Mouse (Mus musculus) macrophage (primary cell): ENCODE measurements at regions not wholly inside any gene's neighbourhood (a gene's known extent, or its start where the extent isn't known, plus 50 kb on each side); places are given as distances from the start of the nearest gene placed in this dataset.

Source experiments
- H3K27ac ChIP-seq: fragments of 350-480 bp; formaldehyde crosslinking; 2 replicates; pipeline ENCODE4 v1.9.0; 2021
- H3K36me3 ChIP-seq: fragments of 350-480 bp; formaldehyde crosslinking; 2 replicates; pipeline ENCODE4 v1.9.0; 2021; ENCODE audit errors: inconsistent target
- H3K4me3 ChIP-seq: fragments of 350-480 bp; formaldehyde crosslinking; 2 replicates; pipeline ENCODE4 v1.9.0; 2021; ENCODE audit errors: inconsistent target
- H3K79me2 ChIP-seq: fragments of 350-480 bp; formaldehyde crosslinking; 2 replicates; pipeline ENCODE4 v1.9.0; 2021; ENCODE audit errors: inconsistent target
- WGBS: methylation state at CpG from one replicate; pipeline ENCODE4 v1.1.7; 2026; ENCODE audit warnings: inconsistent platforms; ENCODE audit not compliant: missing documents; 5-methylcytosine and 5-hydroxymethylcytosine counted together

DNA sequence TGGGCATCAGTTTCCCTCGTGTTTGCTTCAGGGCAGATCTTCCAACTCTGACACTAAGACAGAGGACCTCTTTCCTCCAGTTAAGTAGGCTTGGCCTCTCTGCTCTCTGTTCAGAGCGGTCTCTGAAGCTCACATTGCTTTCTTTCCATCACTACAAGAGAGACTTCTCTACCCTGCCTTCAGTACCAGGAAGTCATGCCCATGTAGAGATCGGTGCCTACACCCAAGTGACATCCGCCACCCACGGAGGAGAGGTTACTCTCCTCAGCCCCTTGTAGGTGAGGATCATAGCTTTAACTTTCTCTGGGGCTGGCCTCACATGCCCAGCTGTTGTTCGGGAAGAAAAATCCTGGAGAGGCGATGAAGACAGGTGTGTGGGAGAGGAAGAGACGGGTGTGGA, 155.3 kb downstream of the Zfp36l2 start:
- 94% methylated on average over 8 of the region's 8 CpGs for WGBS
- no peaks in the 10 kb centered on the region for H3K79me2 ChIP-seq
- no peak overlapping the region for H3K27ac ChIP-seq
- no peaks in the 10 kb centered on the region for H3K36me3 ChIP-seq
- H3K4me3 ChIP-seq = no peak overlapping the region

DNA sequence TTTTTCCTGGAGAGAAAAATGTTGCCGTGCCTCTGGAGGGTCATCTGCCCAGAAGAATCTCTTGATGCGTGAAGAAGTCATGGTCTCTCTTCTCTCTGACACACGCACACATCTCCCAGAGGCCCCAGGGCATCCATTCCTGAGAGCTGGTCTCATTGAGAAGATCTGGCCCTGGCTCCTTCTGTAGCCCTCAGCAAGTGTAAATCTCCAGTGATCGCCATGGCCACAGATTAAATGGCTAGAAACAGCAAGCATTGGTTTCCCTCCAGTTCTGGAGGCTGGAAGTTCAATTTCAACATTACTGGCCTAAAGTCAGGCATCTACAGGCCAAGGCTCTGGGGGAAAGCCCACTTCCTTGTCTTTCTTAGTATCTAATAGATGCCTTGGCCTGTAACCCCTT, 155.9 kb downstream of the Zfp36l2 start:
- WGBS = 97% methylated on average over 4 of the region's 4 CpGs

DNA sequence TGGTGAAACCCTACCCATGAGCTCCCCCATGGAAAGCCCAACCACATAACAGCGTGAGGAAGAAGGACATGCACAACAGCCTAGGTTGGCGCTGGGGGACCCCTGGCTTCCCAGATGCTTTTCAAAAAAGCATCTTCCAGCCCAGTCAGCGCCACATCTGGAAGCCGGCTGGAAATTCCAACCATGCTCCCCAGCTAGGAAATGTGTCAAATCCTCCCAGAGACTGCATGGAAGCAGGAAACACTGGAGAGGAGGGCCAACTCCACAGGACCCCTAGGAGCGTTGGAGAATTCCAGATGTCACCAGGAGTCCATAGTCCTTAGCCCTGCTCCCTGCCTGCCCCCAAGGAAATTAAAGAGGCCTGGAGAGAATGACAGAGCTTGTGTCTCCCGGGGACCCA, 156.4 kb downstream of the Zfp36l2 start:
- WGBS = 97% methylated on average over 6 of the region's 6 CpGs
- Histone ChIP-seq H3K4me3 (no peak overlapping the region), H3K36me3 (no peaks in the 10 kb centered on the region), H3K79me2 (no peaks in the 10 kb centered on the region), H3K27ac (no peak overlapping the region)

More for the DNA sequence above, 155.9 kb downstream of the Zfp36l2 start:
- Histone ChIP-seq H3K79me2 (no peaks in the 10 kb centered on the region), H3K36me3 (no peaks in the 10 kb centered on the region), H3K27ac (no peak overlapping the region), H3K4me3 (no peak overlapping the region)

DNA sequence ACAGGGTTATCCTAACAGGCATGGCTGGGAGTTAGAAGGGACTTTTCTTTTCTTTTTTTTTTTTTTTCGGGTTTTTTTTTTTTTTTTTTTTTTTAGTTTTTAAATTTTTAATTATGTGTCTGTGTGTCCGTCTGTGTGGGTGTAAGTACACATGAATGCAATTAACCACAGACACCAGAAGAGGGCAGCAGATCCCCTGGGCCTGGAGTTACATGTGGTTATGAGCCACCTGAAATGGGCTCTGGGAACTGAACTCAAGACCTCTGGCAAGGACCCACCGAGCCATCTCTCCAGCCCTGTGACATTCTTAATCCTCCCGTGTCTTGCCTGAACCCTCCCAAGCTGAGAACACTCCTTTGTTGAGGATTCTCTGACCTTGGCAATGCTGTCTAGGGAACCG, 157.0 kb downstream of the Zfp36l2 start:
- WGBS = 93% methylated on average over 4 of the region's 5 CpGs
- no peak overlapping the region for H3K27ac ChIP-seq
- H3K4me3 ChIP-seq = no peak overlapping the region
- H3K79me2 ChIP-seq = no peaks in the 10 kb centered on the region
- H3K36me3 ChIP-seq = no peaks in the 10 kb centered on the region

DNA sequence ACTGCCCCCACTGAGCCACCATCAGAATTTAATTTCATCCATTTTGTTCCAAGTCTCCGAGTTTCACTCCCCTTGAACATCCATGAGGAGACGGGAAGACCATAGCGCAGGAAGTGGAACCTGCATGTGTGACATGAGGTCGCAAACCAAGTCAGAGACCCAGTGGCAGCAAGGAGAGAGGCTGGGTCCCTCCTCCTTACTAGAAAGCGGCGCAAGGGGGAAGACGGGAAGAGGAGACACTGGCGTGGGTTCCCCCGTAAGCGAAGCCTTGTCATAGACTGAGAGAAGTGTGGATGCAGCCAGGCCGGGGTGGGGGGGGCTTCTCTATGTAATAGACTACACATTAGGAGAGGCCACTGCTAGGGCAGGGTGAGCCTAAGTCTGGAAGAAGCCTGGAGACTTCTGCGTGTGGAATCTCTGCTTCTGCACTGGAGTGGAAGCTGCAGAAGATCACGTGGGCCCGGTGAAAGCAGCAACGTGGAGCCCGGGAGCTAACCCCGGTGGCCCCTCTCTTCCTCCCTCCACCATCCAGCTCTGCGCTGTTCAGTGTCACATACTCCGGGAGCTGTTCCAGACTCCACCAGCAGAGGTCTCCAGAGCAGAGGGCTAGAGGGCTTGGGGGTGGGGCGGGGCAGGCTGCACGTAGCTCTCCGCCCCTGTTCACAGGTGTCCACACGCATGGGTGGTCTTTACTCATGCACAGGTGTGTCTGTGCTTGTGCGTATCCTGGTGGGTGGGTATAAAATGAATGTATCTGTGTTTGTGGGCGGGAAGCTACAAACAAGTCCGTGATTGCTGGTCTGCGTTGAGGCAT, 159.4 kb downstream of the Zfp36l2 start:
- 26% methylated on average over 27 of the region's 27 CpGs for WGBS
- Histone ChIP-seq H3K79me2 (no peaks in the 10 kb centered on the region), H3K36me3 (no peaks in the 10 kb centered on the region), H3K4me3 (no peak overlapping the region), H3K27ac (no peak overlapping the region)

DNA sequence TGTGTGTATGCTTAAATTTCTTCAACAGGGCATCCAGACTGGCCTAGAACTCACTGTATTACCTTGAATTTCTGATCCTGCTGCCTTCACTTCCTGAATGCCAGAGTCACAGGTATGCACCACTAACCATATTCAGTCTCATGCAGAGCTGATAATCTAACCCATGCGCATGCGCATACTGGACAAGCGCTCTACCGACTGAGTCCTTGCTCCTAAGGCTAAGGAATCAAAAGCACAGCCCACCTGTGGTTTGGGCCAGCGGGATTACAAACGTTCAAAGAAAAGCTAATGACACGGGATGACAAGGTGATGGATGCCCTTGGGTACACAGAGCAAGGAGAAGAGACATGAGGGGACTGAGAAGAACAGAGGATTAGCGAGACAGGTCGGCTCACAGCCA, 160.5 kb downstream of the Zfp36l2 start:
- Histone ChIP-seq H3K4me3 (no peak overlapping the region), H3K27ac (no peak overlapping the region), H3K79me2 (no peaks in the 10 kb centered on the region), H3K36me3 (no peaks in the 10 kb centered on the region)
- 92% methylated on average over 9 of the region's 9 CpGs for WGBS

DNA sequence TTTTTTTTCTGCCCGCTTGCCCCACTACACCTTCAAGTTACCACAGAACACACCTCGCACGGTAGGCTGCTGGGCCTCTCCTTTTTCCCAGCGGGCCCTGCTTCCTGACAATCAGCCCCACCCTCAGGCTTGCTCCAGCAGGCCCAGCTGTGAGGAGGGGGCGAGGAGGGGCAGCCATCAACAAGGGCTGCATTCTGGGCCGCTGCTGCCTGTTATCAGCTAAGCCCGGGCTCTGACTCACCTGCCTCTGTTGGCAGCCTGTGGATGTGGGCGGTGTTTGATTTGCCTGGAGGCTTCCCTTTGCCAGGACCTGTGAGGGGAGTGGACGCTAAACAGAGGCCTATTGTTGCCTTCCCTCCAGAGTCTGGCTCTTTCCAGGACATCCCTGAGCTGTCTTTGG, 161.6 kb downstream of the Zfp36l2 start:
- H3K36me3 ChIP-seq = no peaks in the 10 kb centered on the region
- no peaks in the 10 kb centered on the region for H3K79me2 ChIP-seq
- H3K4me3 ChIP-seq = no peak overlapping the region
- no peak overlapping the region for H3K27ac ChIP-seq
- 63% methylated on average over 5 of the region's 9 CpGs for WGBS

DNA sequence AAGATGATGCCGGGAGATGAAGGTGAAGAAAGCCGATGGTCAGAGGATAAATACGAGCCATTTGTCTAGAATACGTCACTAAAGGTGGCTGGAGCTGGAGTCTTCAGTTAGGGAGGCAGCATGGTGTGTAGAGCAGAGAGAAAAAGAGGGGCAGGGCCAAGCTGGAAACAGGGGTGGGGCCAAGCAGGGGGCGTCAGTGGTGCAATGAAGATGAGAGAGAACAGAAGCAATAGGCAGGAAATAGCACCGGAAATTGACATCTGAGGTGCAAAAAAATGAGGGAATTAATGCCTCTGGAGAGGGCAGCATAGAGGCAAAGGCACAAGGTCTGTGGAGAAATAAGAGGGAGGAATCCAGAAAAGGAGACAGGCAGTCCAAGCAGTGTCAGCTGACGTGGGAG, 165.4 kb downstream of the Zfp36l2 start:
- 74% methylated on average over 7 of the region's 7 CpGs for WGBS
- Histone ChIP-seq H3K4me3 (no peak overlapping the region), H3K79me2 (no peaks in the 10 kb centered on the region), H3K36me3 (no peaks in the 10 kb centered on the region), H3K27ac (no peak overlapping the region)

DNA sequence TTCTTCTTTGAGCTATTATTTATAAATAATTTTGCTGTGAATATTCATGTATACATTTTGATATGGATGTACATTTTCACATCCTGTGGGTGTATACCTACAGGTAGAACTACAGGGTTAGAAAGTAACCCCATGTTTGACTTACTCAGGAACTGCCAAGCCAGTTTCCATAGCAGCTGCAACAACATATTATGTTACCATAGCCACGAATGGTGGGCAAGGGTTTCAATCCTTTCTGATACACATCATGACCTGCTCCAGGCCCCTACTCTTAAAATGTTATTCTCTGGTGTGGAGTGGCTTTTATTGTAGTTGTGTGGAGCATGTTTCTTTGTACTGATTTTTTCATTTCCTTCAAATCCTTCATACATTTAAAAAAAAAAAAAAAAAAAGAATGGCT, 168.9 kb downstream of the Zfp36l2 start:
- H3K4me3 ChIP-seq = no peak overlapping the region
- H3K36me3 ChIP-seq = no peaks in the 10 kb centered on the region
- H3K79me2 ChIP-seq = no peaks in the 10 kb centered on the region
- whole genome bisulfite sequencing = 92% methylated on average over 1 of the region's 1 CpGs
- H3K27ac ChIP-seq = no peak overlapping the region

DNA sequence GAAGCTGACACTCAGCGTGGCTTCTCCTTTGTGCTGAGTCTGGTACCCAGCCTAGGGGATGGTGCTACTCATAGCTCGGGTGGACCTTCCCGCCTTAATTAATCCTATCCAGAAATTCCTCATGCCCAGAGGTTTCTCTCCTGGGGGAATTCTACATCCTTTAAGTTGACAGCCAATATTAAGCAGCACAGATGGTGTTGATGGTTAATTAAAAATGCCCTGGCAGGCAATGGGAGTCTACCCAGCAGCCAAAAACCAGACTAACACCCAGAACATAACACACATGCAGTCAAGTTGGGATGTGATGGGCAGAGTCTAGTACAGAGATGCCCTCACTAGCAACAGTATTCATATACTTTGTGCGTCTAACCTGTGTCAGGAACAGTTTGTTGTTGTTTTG, 169.9 kb downstream of the Zfp36l2 start:
- 91% methylated on average over 4 of the region's 4 CpGs for WGBS
- no peaks in the 10 kb centered on the region for H3K79me2 ChIP-seq
- no peaks in the 10 kb centered on the region for H3K36me3 ChIP-seq

DNA sequence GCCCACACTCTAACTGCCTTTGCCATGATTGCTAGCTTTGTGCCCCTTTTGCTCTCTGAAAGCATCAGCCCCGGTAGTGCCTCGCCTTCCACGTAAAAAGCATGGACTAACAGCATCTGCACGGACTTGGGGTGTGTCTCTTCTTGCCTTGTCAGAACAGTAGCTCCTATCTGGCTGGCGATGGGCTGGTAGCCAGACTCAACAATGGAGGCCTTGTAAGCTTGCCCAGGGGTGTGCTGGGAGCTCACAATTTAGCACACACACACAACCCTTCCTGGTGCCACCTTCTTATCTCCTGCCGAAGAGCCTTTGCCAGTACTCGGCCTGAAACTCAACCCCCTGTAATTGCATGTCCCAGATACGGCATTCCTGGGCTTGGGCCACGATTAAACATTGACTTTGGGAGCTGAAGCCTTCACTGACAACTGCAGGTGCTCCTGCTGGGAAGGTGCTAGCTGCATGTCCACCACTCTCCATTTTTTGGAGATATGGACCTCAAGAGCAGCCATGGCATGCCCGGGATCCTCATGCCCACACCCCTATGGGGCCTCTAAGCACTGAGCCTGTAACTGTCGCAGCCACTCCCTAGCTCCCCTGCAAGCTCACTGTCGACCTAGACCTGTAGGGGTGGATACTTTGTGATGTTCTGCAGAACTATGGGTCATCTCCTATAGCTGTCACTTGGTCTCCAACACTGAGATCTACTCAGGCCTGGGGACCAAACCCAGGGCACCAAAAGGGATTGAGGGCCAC, 166.7 kb upstream of the Haao start:
- WGBS = 92% methylated on average over 12 of the region's 12 CpGs

More for the DNA sequence above, 169.9 kb downstream of the Zfp36l2 start:
- Histone ChIP-seq H3K27ac (no peak overlapping the region), H3K4me3 (no peak overlapping the region)

DNA sequence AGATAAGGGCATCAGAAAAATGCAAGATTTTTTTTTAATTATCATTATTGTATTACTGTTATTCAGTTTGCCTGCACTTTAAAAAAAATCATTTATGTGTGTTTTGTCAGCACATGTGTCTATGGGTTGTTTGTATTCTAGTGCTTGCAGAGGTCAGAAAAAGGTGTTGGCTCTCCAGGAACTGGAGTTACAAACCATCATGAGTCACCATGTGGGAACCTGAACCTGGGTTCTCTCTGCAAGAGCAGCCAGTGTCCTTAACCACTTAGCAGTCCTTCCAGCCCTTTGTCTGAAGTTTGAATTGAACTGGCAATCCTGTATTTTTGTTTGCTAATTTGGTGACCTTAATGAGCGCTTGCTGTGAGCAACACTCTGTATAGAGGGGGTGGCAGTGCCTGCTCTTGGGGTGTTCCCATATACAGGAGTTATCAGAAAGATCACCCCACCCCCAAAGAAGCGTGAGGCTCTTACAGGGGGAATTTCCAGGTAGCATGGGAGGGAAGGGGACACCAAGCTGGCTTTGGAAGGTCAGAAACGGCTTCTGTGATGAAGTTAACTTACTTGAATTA, 162.8 kb upstream of the Haao start:
- 93% methylated on average over 3 of the region's 3 CpGs for WGBS
- Histone ChIP-seq H3K79me2 (no peaks in the 10 kb centered on the region), H3K27ac (no peak overlapping the region), H3K36me3 (no peaks in the 10 kb centered on the region), H3K4me3 (no peak overlapping the region)

More for the DNA sequence above, 166.7 kb upstream of the Haao start:
- Histone ChIP-seq H3K36me3 (no peaks in the 10 kb centered on the region), H3K4me3 (no peak overlapping the region), H3K27ac (no peak overlapping the region), H3K79me2 (no peaks in the 10 kb centered on the region)

DNA sequence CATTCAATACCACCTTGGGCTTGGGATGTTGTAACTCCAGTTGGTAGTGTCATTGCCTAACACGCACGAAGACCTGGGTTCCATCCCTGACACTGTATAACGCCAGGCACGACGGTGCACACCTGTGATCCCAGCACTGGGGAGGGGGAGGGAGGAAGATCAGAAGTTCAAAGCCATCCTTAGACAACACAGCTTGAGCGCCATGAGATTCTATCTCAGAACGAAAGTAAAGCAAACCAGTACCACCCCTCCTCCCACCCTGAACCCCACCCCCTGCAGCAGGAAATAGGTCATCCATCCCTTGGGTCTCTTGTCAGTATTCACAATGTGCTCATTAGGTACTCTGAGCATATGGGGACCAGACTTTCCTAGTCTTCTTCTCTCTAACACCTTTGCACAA, 162.2 kb upstream of the Haao start:
- Histone ChIP-seq H3K36me3 (no peaks in the 10 kb centered on the region), H3K79me2 (no peaks in the 10 kb centered on the region), H3K27ac (no peak overlapping the region), H3K4me3 (no peak overlapping the region)
- WGBS = 83% methylated on average over 7 of the region's 7 CpGs

DNA sequence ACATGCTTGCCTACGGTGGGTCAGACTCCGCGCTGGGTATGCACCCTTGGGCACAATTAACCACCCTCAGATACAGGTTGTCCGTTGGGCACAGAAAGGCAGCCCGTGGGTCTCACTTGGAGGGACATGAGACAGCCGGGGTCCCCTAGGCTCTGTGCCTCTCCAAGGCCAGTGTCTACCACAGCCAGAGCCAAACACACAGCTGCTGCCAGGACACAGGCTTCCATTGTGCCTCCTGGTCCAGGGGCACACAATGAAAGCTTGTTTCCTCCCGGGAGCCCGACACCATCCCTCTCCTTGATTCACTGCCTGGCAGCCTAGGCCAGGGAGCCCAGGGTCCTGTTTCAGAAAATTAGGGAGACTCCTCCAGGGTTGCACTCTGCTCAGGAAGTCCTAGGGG, 161.4 kb upstream of the Haao start:
- no peaks in the 10 kb centered on the region for H3K36me3 ChIP-seq
- 98% methylated on average over 8 of the region's 8 CpGs for WGBS
- H3K27ac ChIP-seq = no peak overlapping the region
- H3K79me2 ChIP-seq = no peaks in the 10 kb centered on the region
- no peak overlapping the region for H3K4me3 ChIP-seq

DNA sequence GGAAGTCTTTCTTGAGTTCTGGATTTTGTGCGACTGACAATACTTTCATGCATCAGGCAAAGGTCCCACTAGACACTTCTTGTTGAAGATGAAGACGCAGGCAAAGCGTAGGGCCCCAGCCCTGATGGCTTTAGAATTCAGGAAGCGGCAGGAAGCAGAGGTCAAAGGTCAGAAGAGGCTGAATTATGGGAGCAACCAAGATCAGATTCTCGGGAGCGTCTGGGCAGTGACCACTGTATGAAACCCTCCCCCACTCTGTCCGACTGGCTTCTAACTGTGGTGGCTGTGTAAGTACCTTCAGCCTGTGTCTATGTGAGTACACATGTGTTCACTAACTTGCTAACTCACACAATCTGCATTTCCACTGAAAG, 160.9 kb upstream of the Haao start:
- no peaks in the 10 kb centered on the region for H3K79me2 ChIP-seq
- WGBS = 100% methylated on average over 5 of the region's 7 CpGs
- no peak overlapping the region for H3K27ac ChIP-seq
- no peaks in the 10 kb centered on the region for H3K36me3 ChIP-seq
- no peak overlapping the region for H3K4me3 ChIP-seq
